Mouse (Mus musculus): ENCODE results near the gene Cdhr2. TPM values are rescaled to one million over a fixed set of nuclear protein-coding genes. Genes with fewer than 3 reads are reported as not detected.

Gene Cdhr2
- polyA plus RNA-seq (2015; fragmentation: Nextera tagmentation; extraction: Ambion mirVana): 0.15 TPM in 2 replicates

- no peaks in the 10 kb centered on the region for H3K9me3 ChIP-seq
- no peak within 1 kb of the TSS for H3K9ac ChIP-seq (replicated peaks)
- no peaks in the 10 kb centered on the region for H3K27me3 ChIP-seq
- H3K27ac ChIP-seq: no peak within 1 kb of the TSS
- no peaks in the 10 kb centered on the region for H3K36me3 ChIP-seq
- H3K4me1 ChIP-seq (replicated peaks): no peaks in the 10 kb centered on the region
- no peak within 1 kb of the TSS for H3K4me3 ChIP-seq (replicated peaks)
- ATAC-seq: no peak; the same call in 1 of the 2 replicates
- 78% methylated on average over 5 of the region's 5 CpGs for WGBS
- H3K4me2 ChIP-seq (replicated peaks): no peak within 1 kb of the TSS
These were observed at the start of gene Cdhr2 for GRCm38 (mm10) chr13:54701243-54701642. Gene Cdhr2, plus strand, starts transcription at chr13:54701461.

DNA sequence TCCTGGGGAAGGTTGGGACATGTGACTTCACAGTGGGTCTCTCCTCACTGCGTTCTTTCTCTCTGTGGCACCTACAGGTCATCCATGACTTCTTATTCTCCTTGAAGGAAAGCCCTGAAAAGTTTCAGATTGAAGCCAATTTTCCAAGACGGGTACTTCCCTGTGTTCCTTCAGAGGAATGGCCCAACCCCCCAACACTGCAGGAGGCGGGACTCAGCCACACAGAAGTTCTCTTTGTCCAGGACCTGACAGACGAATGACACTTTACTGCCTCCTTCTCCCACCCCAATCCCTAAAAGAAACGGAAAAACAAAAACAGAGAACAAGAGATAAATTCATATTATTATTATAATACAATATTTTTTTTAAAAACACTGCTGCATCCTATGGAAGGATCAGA lies 40.4 kb upstream of the Cdhr2 start:
- no peaks in the 10 kb centered on the region for H3K9me3 ChIP-seq
- WGBS: 75% methylated on average over 5 of the region's 5 CpGs
- no peak overlapping the region for H3K9ac ChIP-seq (replicated peaks)
- no peak for ATAC-seq
- no peaks in the 10 kb centered on the region for H3K27me3 ChIP-seq
- no peak overlapping the region for H3K4me3 ChIP-seq (replicated peaks)
- H3K4me1 ChIP-seq (replicated peaks): no peaks in the 10 kb centered on the region
- no peak overlapping the region for H3K4me2 ChIP-seq (replicated peaks)
- peaks cover 92% of the 10 kb centered on the region for H3K36me3 ChIP-seq
- H3K27ac ChIP-seq: no peak overlapping the region

- no peak for ATAC-seq
- no peaks in the 10 kb centered on the region for H3K9me3 ChIP-seq
- no peak overlapping the region for H3K4me2 ChIP-seq (replicated peaks)
- H3K4me1 ChIP-seq (replicated peaks): no peaks in the 10 kb centered on the region
- H3K27me3 ChIP-seq: no peaks in the 10 kb centered on the region
- peaks cover 87% of the 10 kb centered on the region for H3K36me3 ChIP-seq
- WGBS: 89% methylated on average over 12 of the region's 12 CpGs
- H3K27ac ChIP-seq: no peak overlapping the region
- no peak overlapping the region for H3K4me3 ChIP-seq (replicated peaks)
- H3K9ac ChIP-seq (replicated peaks): no peak overlapping the region
These were observed 39.9 kb upstream of the Cdhr2 start for GRCm38 (mm10) chr13:54661358-54661757.

DNA sequence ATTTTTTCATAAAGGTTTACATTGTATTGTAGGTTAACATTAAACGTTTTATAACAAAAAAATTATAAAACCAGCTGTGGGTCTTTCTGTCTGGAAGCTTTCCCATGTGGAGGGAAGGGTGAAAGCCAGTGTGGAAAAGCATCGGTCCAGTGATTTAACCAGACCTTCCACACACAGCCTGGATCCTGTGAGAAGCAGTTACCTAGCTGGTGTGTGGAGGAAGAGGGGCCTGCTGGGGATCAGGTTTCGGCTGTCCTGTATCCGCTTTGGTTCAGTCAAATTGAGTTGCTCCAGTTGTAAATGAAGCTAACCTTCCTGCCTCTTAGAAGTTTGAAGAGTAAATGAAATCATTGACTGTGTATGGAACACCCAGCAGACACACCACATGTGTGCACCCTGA lies 37.3 kb upstream of the Cdhr2 start:
- no peak overlapping the region for H3K4me3 ChIP-seq (replicated peaks)
- H3K4me2 ChIP-seq (replicated peaks): no peak overlapping the region
- no peaks in the 10 kb centered on the region for H3K9me3 ChIP-seq
- no peaks in the 10 kb centered on the region for H3K27me3 ChIP-seq
- no peaks in the 10 kb centered on the region for H3K4me1 ChIP-seq (replicated peaks)
- no peak for ATAC-seq
- no peak overlapping the region for H3K27ac ChIP-seq
- H3K9ac ChIP-seq (replicated peaks): no peak overlapping the region
- WGBS: 87% methylated on average over 4 of the region's 4 CpGs
- H3K36me3 ChIP-seq: peaks cover 66% of the 10 kb centered on the region

DNA sequence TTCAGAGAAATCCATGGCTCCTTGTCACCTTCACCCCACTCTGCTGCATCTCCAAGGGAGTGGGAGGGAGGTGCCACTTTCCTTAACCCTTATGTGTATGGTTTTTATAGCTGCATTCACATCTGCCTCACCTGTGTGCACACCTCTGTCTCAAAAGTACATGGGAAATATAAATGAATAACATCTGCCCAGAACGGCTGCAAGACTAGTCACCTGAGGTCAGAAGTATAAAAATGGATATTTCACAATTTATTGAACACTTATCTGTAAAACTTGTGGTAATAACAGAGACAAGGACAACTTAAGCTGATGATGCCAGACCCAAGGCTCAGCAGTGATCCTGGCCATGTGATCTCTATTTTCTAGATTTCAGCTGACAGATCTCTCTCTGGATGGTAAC lies 36.8 kb upstream of the Cdhr2 start:
- Histone ChIP-seq H3K9me3 (no peaks in the 10 kb centered on the region), H3K36me3 (peaks cover 62% of the 10 kb centered on the region)
- no peak for ATAC-seq

DNA sequence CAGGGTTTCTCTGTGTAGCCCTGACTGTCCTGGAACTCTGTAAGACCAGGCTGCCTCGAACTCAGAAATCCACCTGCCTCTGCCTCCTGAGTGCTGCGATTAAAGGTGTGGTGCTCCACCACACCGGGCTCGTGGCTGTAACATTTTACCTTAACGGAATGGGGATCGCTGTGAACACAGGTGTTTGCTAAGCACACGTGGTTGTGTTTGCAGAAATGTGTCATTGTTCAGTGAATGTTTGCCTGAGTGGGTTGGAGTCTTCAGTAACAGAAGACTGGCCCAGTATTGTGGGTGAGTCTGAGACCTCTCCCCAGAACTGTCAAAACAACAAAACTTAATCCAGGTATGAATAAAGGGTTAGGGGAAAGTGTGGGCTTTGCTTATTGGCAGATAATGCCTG lies 36.2 kb upstream of the Cdhr2 start:
- H3K27ac ChIP-seq: no peak overlapping the region
- no peaks in the 10 kb centered on the region for H3K4me1 ChIP-seq (replicated peaks)
- H3K9ac ChIP-seq (replicated peaks): no peak overlapping the region
- no peak overlapping the region for H3K4me3 ChIP-seq (replicated peaks)
- WGBS: 95% methylated on average over 7 of the region's 7 CpGs
- peaks cover 56% of the 10 kb centered on the region for H3K36me3 ChIP-seq
- no peaks in the 10 kb centered on the region for H3K9me3 ChIP-seq
- no peak overlapping the region for H3K4me2 ChIP-seq (replicated peaks)
- ATAC-seq: no peak
- H3K27me3 ChIP-seq: no peaks in the 10 kb centered on the region

More for the DNA sequence above, 36.8 kb upstream of the Cdhr2 start:
- H3K4me3 ChIP-seq (replicated peaks): no peak overlapping the region
- no peak overlapping the region for H3K9ac ChIP-seq (replicated peaks)
- no peak overlapping the region for H3K4me2 ChIP-seq (replicated peaks)
- 95% methylated on average over 1 of the region's 1 CpGs for WGBS
- H3K27ac ChIP-seq: no peak overlapping the region
- H3K4me1 ChIP-seq (replicated peaks): no peaks in the 10 kb centered on the region
- H3K27me3 ChIP-seq: no peaks in the 10 kb centered on the region

DNA sequence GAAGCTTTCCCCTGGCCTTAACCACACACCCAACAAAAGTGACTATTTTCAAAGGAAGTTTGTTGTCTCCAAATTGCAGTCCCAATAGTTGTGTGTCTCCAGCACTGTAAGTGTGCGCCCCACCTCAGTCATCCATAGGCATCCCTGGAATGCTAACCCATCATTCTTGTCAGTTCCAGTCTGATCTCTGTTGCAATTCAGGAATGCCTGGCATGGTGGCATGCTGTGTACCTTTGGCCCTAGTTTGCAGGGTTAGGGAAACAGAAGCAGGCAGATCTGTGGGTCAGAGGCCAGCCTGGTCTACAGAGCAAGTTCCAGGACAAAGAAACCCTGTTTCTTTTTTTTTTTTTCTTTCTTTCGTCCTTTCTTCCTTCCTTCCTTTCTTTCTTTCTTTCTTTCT lies 30.8 kb upstream of the Cdhr2 start:
- no peak overlapping the region for H3K4me2 ChIP-seq (replicated peaks)
- no peak overlapping the region for H3K27ac ChIP-seq
- no peak overlapping the region for H3K9ac ChIP-seq (replicated peaks)
- no peak overlapping the region for H3K4me3 ChIP-seq (replicated peaks)
- no peaks in the 10 kb centered on the region for H3K27me3 ChIP-seq
- peaks cover 9% of the 10 kb centered on the region for H3K36me3 ChIP-seq
- no peaks in the 10 kb centered on the region for H3K9me3 ChIP-seq
- ATAC-seq: no peak
- 89% methylated on average over 2 of the region's 2 CpGs for WGBS
- H3K4me1 ChIP-seq (replicated peaks): no peaks in the 10 kb centered on the region

DNA sequence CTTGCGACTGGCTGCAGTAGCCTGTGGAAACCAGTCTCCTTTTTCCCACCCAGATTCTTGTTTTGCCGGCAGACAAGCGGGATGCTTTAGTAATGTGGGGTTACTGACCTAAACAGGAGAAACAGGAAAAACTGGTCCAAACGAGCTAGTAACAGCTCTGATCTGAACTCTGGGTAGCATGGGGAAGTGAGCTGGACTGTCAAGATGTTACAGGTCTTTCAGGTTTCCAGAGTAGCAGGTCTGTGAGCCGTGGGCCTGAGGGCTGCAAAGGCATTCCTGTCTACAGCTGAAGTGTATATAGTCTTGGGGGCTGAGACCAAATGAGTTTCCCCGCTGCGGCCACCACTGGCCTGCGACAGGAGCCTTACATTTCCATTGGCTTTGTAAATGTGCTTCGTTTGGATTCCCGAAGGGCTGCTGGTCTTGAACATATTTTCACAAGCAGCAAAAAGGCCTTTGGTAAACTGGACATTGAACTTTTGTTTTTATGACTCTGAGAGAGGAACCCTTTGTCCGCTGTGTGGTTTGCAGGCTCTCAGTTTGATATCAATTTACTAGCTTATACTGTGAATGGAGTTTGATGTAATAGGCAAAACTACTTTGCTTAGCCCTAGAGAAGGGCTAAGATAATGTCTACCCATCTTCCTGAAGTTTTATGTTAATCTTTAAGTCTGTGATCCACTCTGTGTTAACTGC lies 25.2 kb upstream of the Cdhr2 start:
- peaks cover 26% of the 10 kb centered on the region for H3K36me3 ChIP-seq
- H3K4me3 ChIP-seq (replicated peaks): no peak overlapping the region
- H3K9me3 ChIP-seq: no peaks in the 10 kb centered on the region
- no peak overlapping the region for H3K4me2 ChIP-seq (replicated peaks)
- no peak overlapping the region for H3K27ac ChIP-seq
- H3K4me1 ChIP-seq (replicated peaks): no peaks in the 10 kb centered on the region
- ATAC-seq: no peak
- WGBS: 71% methylated on average over 11 of the region's 11 CpGs
- H3K9ac ChIP-seq (replicated peaks): no peak overlapping the region
- no peaks in the 10 kb centered on the region for H3K27me3 ChIP-seq

- no peak for ATAC-seq
- Histone ChIP-seq H3K9ac (replicated peaks) (no peak overlapping the region), H3K4me2 (replicated peaks) (no peak overlapping the region), H3K27me3 (no peaks in the 10 kb centered on the region), H3K9me3 (no peaks in the 10 kb centered on the region), H3K27ac (no peak overlapping the region), H3K4me3 (replicated peaks) (no peak overlapping the region), H3K36me3 (peaks cover 48% of the 10 kb centered on the region), H3K4me1 (replicated peaks) (no peaks in the 10 kb centered on the region)
- WGBS: 79% methylated on average over 4 of the region's 4 CpGs
These were observed 23.0 kb upstream of the Cdhr2 start for GRCm38 (mm10) chr13:54678263-54678662.

DNA sequence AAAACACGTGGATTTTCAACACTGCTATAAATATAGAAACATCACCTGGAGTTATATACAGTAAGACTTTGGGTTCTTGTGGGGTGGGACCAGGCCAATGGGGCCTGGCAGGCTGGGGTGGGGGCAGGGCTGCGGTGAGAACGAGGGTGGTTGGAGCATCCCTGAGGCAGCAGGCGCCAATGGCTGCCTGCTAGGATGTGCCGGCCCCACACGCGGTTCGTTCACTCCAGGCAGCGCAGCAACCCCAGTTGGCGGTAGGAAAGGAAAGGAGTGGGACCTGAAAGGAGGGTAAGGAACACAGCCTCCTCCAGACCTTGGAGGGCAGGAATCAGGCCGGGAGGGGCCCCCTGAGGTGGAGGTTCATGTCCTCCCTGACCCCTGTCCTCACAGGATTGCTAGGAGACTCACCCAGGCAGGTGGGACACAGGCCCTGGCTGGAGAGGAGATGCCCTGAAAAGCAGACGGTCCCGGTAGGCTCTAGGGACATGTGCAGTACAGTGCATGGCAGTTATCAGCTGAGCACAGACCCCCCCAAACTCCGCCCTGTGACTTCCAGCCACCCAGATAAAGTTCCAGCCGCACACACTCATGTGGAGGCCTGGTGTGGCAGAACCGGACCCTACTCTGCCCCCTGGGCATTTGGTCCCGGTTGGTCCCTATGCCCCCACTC lies 20.9 kb upstream of the Cdhr2 start:
- Histone ChIP-seq H3K9me3 (no peaks in the 10 kb centered on the region), H3K9ac (replicated peaks) (no peak overlapping the region), H3K4me3 (replicated peaks) (no peak overlapping the region), H3K4me2 (replicated peaks) (no peak overlapping the region), H3K27me3 (no peaks in the 10 kb centered on the region), H3K27ac (no peak overlapping the region), H3K4me1 (replicated peaks) (peaks cover 16% of the 10 kb centered on the region), H3K36me3 (peaks cover 58% of the 10 kb centered on the region)
- 83% methylated on average over 17 of the region's 17 CpGs for WGBS
- no peak for ATAC-seq

DNA sequence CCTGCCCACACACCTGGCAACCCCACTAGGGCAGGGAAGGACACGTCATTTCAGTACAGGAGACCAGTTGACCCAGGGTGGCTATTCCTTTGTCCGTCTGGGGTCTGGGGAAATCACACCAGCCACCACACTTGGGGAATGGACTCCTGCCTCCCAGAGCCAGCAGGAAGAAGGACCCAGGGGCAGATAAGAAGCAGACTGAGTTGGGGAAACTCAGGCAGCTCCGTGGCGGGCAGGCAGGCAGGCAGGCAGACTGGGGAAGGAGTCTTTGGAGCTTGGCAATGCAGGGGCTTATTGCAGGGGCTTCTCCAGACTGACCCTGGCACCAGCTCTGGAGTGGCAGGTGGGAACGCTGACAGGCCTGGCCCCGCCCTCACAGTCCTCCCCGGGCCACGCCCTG lies 20.0 kb upstream of the Cdhr2 start:
- no peak overlapping the region for H3K9ac ChIP-seq (replicated peaks)

DNA sequence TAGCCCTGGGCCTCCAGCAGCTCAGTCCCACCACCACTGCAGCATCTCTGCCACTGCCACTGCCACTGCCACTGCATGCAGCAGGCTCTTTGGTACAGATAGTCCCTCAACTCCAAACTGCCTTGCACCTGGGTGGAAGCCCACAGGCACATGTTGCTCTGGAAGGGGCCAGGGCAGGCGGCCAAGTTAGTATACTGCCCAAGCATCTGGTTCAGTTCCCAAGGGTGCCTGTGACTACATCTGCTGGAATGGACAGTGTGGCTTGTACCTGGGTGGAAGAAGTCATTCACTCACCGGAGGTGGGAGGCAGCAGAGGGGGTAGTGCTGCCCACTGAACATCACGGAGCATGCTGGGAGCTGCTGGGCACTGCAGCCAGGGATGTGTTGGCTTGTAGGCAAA lies 18.0 kb upstream of the Cdhr2 start:
- Histone ChIP-seq H3K27me3 (no peaks in the 10 kb centered on the region), H3K9ac (replicated peaks) (no peak overlapping the region), H3K4me3 (replicated peaks) (no peak overlapping the region), H3K27ac (no peak overlapping the region), H3K9me3 (no peaks in the 10 kb centered on the region), H3K36me3 (peaks cover 57% of the 10 kb centered on the region), H3K4me1 (replicated peaks) (peaks cover 29% of the 10 kb centered on the region), H3K4me2 (replicated peaks) (no peak overlapping the region)
- WGBS: 97% methylated on average over 3 of the region's 3 CpGs
- ATAC-seq: no peak

More for the DNA sequence above, 20.0 kb upstream of the Cdhr2 start:
- H3K9me3 ChIP-seq: no peaks in the 10 kb centered on the region
- ATAC-seq: no peak
- 90% methylated on average over 8 of the region's 8 CpGs for WGBS
- no peak overlapping the region for H3K4me3 ChIP-seq (replicated peaks)
- peaks cover 25% of the 10 kb centered on the region for H3K4me1 ChIP-seq (replicated peaks)
- H3K4me2 ChIP-seq (replicated peaks): no peak overlapping the region
- H3K36me3 ChIP-seq: peaks cover 58% of the 10 kb centered on the region
- H3K27me3 ChIP-seq: no peaks in the 10 kb centered on the region
- H3K27ac ChIP-seq: no peak overlapping the region
